Mouse (Mus musculus) brain, embryonic 14.5 days (tissue): ENCODE measurements around the gene Prkrip1. TPM values are rescaled to one million over a fixed set of nuclear protein-coding genes. Genes with fewer than 3 reads are reported as not detected.

Experiments used
- DNase-seq: peaks from one replicate; pipeline ENCODE4 v3.0.0-alpha.2; 2011; ENCODE audit warnings: low read depth
- CTCF ChIP-seq: fragments of 200-500 bp; IDR thresholded peaks from 2 replicates; pipeline ENCODE4 v1.5.1; 2012; ENCODE audit warnings: inconsistent platforms, mild to moderate bottlenecking, moderate library complexity, borderline replicate concordance; ENCODE audit not compliant: insufficient read depth, insufficient read length; ENCODE audit errors: extremely low read depth
- POLR2A ChIP-seq: fragments of 200-500 bp; IDR thresholded peaks from 2 replicates; pipeline ENCODE4 v1.6.1; 2012; ENCODE audit warnings: mild to moderate bottlenecking, inconsistent platforms, borderline replicate concordance; ENCODE audit not compliant: poor library complexity, insufficient read depth, insufficient read length, severe bottlenecking; ENCODE audit errors: extremely low read depth
- polyA plus RNA-seq: library from polyadenylated mRNA; depleted of rRNA; stranded (reverse); fragments of >200 nt; gene quantifications from 2 replicates; pipeline ENCODE4 v1.2.3, GENCODE M21; 2012; rRNA removed

Gene Prkrip1
- polyA plus RNA-seq, 1 experiment, result 36.3 TPM

- TF ChIP-seq CTCF (peak; percentile 41; the same call in 1 of the 2 replicates), POLR2A (no peak)
- no peak for DNase-seq
Observed at GRCm38 (mm10) chr5:136143161-136143755, 55.5 kb downstream of the Prkrip1 start.

- DNase-seq, result no peak
Observed at GRCm38 (mm10) chr5:136142746-136143145, 56.0 kb downstream of the Prkrip1 start.

GRCm38 (mm10) chr5:136140057-136140482 lies 58.7 kb downstream of the Prkrip1 start:
- TF ChIP-seq POLR2A, result no peak
- DNase-seq, result no peak

More at GRCm38 (mm10) chr5:136142746-136143145, 56.0 kb downstream of the Prkrip1 start:
- TF ChIP-seq CTCF (no peak; the same call in 1 of the 2 replicates), POLR2A (no peak)

- no peak for TF ChIP-seq POLR2A
- TF ChIP-seq CTCF, result no peak
- DNase-seq, result no peak
Observed at GRCm38 (mm10) chr5:136139393-136139792, 59.4 kb downstream of the Prkrip1 start.

- peak; percentile 50 for DNase-seq
- peak; percentile 69 for TF ChIP-seq CTCF
- TF ChIP-seq POLR2A, result no peak
Observed at GRCm38 (mm10) chr5:136137658-136138274, 61.0 kb downstream of the Prkrip1 start.

- DNase-seq, result peak; percentile 12
- TF ChIP-seq CTCF (no peak), POLR2A (no peak)
Observed at GRCm38 (mm10) chr5:136136292-136136990, 62.3 kb downstream of the Prkrip1 start.

- TF ChIP-seq CTCF (peak; percentile 53; the same call in 1 of the 2 replicates), POLR2A (peak; percentile 49; the same call in 1 of the 2 replicates)
- DNase-seq, result peak; percentile 99
Observed at GRCm38 (mm10) chr5:136135571-136136291, 63.0 kb downstream of the Prkrip1 start, which contains the start of the genes Lrwd1 and Alkbh4. Gene Lrwd1, minus strand, starts transcription at chr5:136136074. Gene Alkbh4, plus strand, starts transcription at chr5:136136146.

Other genes with a start within 250 kb of the Prkrip1 start
- gene Ssc4d, start 224.4 kb downstream of the Prkrip1 start, polyA plus RNA-seq, result 2.1 and 5.1 TPM in 2 replicates
- gene Zp3, start 218.9 kb downstream of the Prkrip1 start, polyA plus RNA-seq, result 0.18 and 0.21 TPM in 2 replicates
- 26.7 and 28.4 TPM in 2 replicates for gene Dtx2, start 204.2 kb downstream of the Prkrip1 start, polyA plus RNA-seq
- gene Upk3b, start 160.5 kb downstream of the Prkrip1 start, polyA plus RNA-seq, result 0.06 and 0.11 TPM in 2 replicates
- 0.26 and 0.40 TPM in 2 replicates for gene Upk3bl, start 144.5 kb downstream of the Prkrip1 start, polyA plus RNA-seq
- gene Rasa4, start 115.0 kb downstream of the Prkrip1 start, polyA plus RNA-seq, result 9.5 and 18.1 TPM in 2 replicates
- 144 and 199 TPM in 2 replicates for gene Polr2j, start 82.3 kb downstream of the Prkrip1 start, polyA plus RNA-seq
- 45.7 and 69.0 TPM in 2 replicates for gene Lrwd1, start 62.9 kb downstream of the Prkrip1 start, polyA plus RNA-seq
- gene Alkbh4, start 62.8 kb downstream of the Prkrip1 start, polyA plus RNA-seq, result 17.5 and 21.8 TPM in 2 replicates
- gene Orai2, start 28.2 kb downstream of the Prkrip1 start, polyA plus RNA-seq, result 52.2 and 58.5 TPM in 2 replicates
- 58.4 and 59.1 TPM in 2 replicates for gene Sh2b2, start 47.6 kb upstream of the Prkrip1 start, polyA plus RNA-seq